Mouse (Mus musculus) stomach, postnatal 0 days (tissue): ENCODE measurements at regions not wholly inside any gene's neighbourhood (a gene's known extent, or its start where the extent isn't known, plus 50 kb on each side); places are given as distances from the start of the nearest gene placed in this dataset.

Experiments used
- ATAC-seq: fragments of 200-750 bp; cut with Nextera tagmentation; 2 replicates; pipeline ENCODE4 v1.8.0; 2017; ENCODE audit not compliant: low FRiP score, low TSS enrichment
- DNase-seq: peaks from one replicate; pipeline ENCODE4 v3.0.0-alpha.2; 2016; ENCODE audit warnings: low spot score
- H3K27ac ChIP-seq: fragments of 300-500 bp; sonication (generic); replicated peaks from 2 replicates; pipeline ENCODE4 v1.5.1; 2014; ENCODE audit warnings: mild to moderate bottlenecking, control low read depth
- H3K27me3 ChIP-seq: fragments of 300-500 bp; sonication (generic); 2 replicates; pipeline ENCODE4 v1.6.1; 2014; ENCODE audit warnings: low read length; ENCODE audit not compliant: control insufficient read depth, insufficient read depth
- H3K36me3 ChIP-seq: fragments of 300-500 bp; sonication (generic); 2 replicates; pipeline ENCODE4 v1.6.1; 2014; ENCODE audit warnings: low read length, mixed read lengths; ENCODE audit not compliant: control insufficient read depth, insufficient read depth
- H3K4me1 ChIP-seq: fragments of 300-500 bp; sonication (generic); replicated peaks from 2 replicates; pipeline ENCODE4 v1.6.1; 2014; ENCODE audit warnings: antibody characterized with exemption; ENCODE audit not compliant: control insufficient read depth, insufficient read depth
- H3K4me2 ChIP-seq: fragments of 300-500 bp; sonication (generic); replicated peaks from 2 replicates; pipeline ENCODE4 v1.6.1; 2014; ENCODE audit warnings: low read depth, mild to moderate bottlenecking, control low read depth, moderate library complexity
- H3K4me3 ChIP-seq: fragments of 300-500 bp; sonication (generic); 2 replicates; pipeline ENCODE4 v1.5.1; 2014; ENCODE audit warnings: low read depth, low read length, control low read depth
- H3K9ac ChIP-seq: fragments of 300-500 bp; sonication (generic); 2 replicates; pipeline ENCODE4 v1.6.1; 2014; ENCODE audit warnings: mild to moderate bottlenecking, low read length, control low read depth, mixed read lengths
- H3K9me3 ChIP-seq: fragments of 300-500 bp; sonication (generic); 2 replicates; pipeline ENCODE4 v1.6.1; 2016; ENCODE audit warnings: low read length; ENCODE audit not compliant: control insufficient read depth
- CTCF ChIP-seq: IDR thresholded peaks from 2 replicates; pipeline ENCODE4 v1.5.1; 2016; ENCODE audit warnings: antibody characterized with exemption, low read depth, mild to moderate bottlenecking, moderate library complexity
- EP300 ChIP-seq: optimal IDR thresholded peaks from 2 replicates; pipeline ENCODE3; 2016; ENCODE audit warnings: antibody characterized with exemption
- WGBS: fragments of 180-500 bp; shearing (Covaris S2); extraction: QIAGEN DNeasy Blood & Tissue Kit; methylation state at CpG from one replicate; pipeline ENCODE4 v1.1.7; 2014; 5-methylcytosine and 5-hydroxymethylcytosine counted together

DNA sequence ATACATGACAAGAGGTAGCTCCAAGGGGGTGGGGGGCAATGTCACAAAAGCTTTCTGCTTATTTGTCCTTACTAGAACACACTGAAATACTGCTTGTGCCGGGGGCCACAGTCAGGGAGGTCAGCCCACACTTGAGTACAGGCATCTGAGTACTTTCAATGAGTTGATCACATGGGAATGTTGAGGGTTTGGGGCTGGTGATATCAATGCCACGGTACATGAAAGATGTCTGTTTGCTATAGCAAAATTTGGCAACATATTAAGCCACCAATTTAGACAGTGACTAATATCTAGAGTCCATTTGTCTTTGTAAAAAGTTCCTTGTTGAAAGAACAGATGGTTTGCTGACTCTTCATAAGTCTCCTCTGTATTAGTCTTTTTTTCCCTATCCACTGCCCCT, 348.1 kb upstream of the Ubash3b start:
- Histone ChIP-seq H3K4me3 (no peak overlapping the region), H3K27ac (no peak overlapping the region), H3K4me1 (no peaks in the 10 kb centered on the region), H3K36me3 (no peaks in the 10 kb centered on the region), H3K9ac (no peak overlapping the region), H3K27me3 (no peaks in the 10 kb centered on the region), H3K9me3 (no peaks in the 10 kb centered on the region), H3K4me2 (no peak overlapping the region)
- no peak for TF ChIP-seq CTCF
- TF ChIP-seq EP300, result no peak
- DNase-seq (no peak), ATAC-seq (no peak)
- 84% methylated on average over 2 of the region's 2 CpGs for WGBS

DNA sequence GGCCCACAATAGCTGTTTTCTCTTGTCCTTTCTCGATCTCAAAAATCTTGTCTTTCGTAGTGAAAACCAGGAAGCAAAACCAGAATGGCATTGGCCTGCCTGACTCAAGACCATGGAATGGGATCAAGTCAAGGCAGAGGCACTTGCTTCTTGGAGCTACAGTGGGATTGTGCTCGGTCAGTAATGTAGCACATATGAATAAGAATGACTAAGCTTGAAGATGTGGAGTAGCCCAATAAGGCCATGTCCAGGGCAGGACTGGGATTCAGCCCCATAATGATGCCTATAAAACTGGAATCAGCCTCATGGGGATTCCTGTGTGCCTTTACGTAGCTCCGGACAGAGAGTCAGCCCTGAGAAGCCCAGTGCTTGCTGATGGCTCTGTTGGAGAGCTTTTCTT, 347.2 kb upstream of the Ubash3b start:
- 91% methylated on average over 5 of the region's 5 CpGs for WGBS
- TF ChIP-seq CTCF (no peak), EP300 (no peak)
- DNase-seq, result no peak
- H3K4me1 ChIP-seq, result no peaks in the 10 kb centered on the region
- H3K9ac ChIP-seq, result no peak overlapping the region
- H3K9me3 ChIP-seq, result no peaks in the 10 kb centered on the region
- H3K27ac ChIP-seq, result no peak overlapping the region
- H3K4me2 ChIP-seq, result no peak overlapping the region
- no peak for ATAC-seq
- H3K36me3 ChIP-seq, result no peaks in the 10 kb centered on the region
- H3K4me3 ChIP-seq, result no peak overlapping the region
- no peaks in the 10 kb centered on the region for H3K27me3 ChIP-seq

GRCm38 (mm10) chr9:41498326-41498725, 336.8 kb upstream of the Ubash3b start:
- Histone ChIP-seq H3K4me1 (no peaks in the 10 kb centered on the region), H3K27me3 (no peaks in the 10 kb centered on the region), H3K4me3 (no peak overlapping the region), H3K9me3 (no peaks in the 10 kb centered on the region), H3K4me2 (no peak overlapping the region), H3K27ac (no peak overlapping the region), H3K36me3 (no peaks in the 10 kb centered on the region), H3K9ac (no peak overlapping the region)
- DNase-seq, result no peak
- no peak for ATAC-seq
- 53% methylated on average over 5 of the region's 5 CpGs for WGBS
- TF ChIP-seq EP300 (no peak), CTCF (no peak)

- Histone ChIP-seq H3K36me3 (no peaks in the 10 kb centered on the region), H3K4me2 (no peak overlapping the region), H3K27ac (no peak overlapping the region), H3K9me3 (no peaks in the 10 kb centered on the region), H3K4me1 (no peaks in the 10 kb centered on the region), H3K4me3 (no peak overlapping the region), H3K27me3 (no peaks in the 10 kb centered on the region), H3K9ac (no peak overlapping the region)
- ATAC-seq (no peak), DNase-seq (no peak)
- 75% methylated on average over 3 of the region's 3 CpGs for WGBS
- TF ChIP-seq EP300 (no peak), CTCF (no peak)
Measured at GRCm38 (mm10) chr9:41490112-41490511, 328.6 kb upstream of the Ubash3b start.

- no peaks in the 10 kb centered on the region for H3K4me1 ChIP-seq
- H3K27me3 ChIP-seq, result no peaks in the 10 kb centered on the region
- TF ChIP-seq CTCF (no peak), EP300 (no peak)
- 49% methylated on average over 2 of the region's 2 CpGs for WGBS
- H3K36me3 ChIP-seq, result no peaks in the 10 kb centered on the region
- H3K9ac ChIP-seq, result no peak overlapping the region
- H3K9me3 ChIP-seq, result no peaks in the 10 kb centered on the region
- no peak overlapping the region for H3K4me3 ChIP-seq
- no peak for ATAC-seq
- no peak overlapping the region for H3K4me2 ChIP-seq
- no peak for DNase-seq
- H3K27ac ChIP-seq, result no peak overlapping the region
Measured at GRCm38 (mm10) chr9:41488046-41488445, 326.5 kb upstream of the Ubash3b start.

DNA sequence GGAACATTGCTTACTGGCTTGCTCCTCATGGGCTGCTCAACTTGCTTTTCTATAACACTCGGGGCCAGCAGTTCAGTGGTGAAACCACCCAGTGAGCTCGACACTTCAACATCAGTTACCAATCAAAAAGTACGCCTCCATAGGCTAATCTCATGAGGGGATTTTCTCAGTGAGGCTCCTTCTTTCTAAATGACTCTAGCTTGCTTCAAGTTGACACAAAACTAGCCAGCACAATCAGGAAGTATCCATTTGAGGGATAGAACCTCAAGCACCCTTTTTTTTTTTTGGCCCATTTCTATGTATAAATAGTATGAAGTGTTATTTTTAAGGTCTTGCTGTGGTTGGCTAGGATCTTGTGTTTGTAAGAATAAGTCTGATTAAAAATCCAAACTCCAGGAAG, 321.7 kb upstream of the Ubash3b start:
- DNase-seq, result no peak
- ATAC-seq, result no peak
- H3K4me3 ChIP-seq, result no peak overlapping the region

More for the DNA sequence above, 321.7 kb upstream of the Ubash3b start:
- no peaks in the 10 kb centered on the region for H3K4me1 ChIP-seq
- H3K36me3 ChIP-seq, result no peaks in the 10 kb centered on the region
- WGBS, result 85% methylated on average over 3 of the region's 3 CpGs
- TF ChIP-seq EP300 (no peak), CTCF (no peak)
- H3K9ac ChIP-seq, result no peak overlapping the region
- no peaks in the 10 kb centered on the region for H3K27me3 ChIP-seq
- H3K9me3 ChIP-seq, result no peaks in the 10 kb centered on the region
- no peak overlapping the region for H3K27ac ChIP-seq
- H3K4me2 ChIP-seq, result no peak overlapping the region
